Mouse (Mus musculus) stomach, postnatal 0 days (tissue): ENCODE measurements around the gene Pla2g4a. TPM values are rescaled to one million over a fixed set of nuclear protein-coding genes. Genes with fewer than 3 reads are reported as not detected.

Experiments used
- ATAC-seq: fragments of 200-750 bp; cut with Nextera tagmentation; 2 replicates; pipeline ENCODE4 v1.8.0; 2017; ENCODE audit not compliant: low FRiP score, low TSS enrichment
- DNase-seq: peaks from one replicate; pipeline ENCODE4 v3.0.0-alpha.2; 2016; ENCODE audit warnings: low spot score
- H3K27ac ChIP-seq: fragments of 300-500 bp; sonication (generic); replicated peaks from 2 replicates; pipeline ENCODE4 v1.5.1; 2014; ENCODE audit warnings: mild to moderate bottlenecking, control low read depth
- H3K27me3 ChIP-seq: fragments of 300-500 bp; sonication (generic); 2 replicates; pipeline ENCODE4 v1.6.1; 2014; ENCODE audit warnings: low read length; ENCODE audit not compliant: control insufficient read depth, insufficient read depth
- H3K36me3 ChIP-seq: fragments of 300-500 bp; sonication (generic); 2 replicates; pipeline ENCODE4 v1.6.1; 2014; ENCODE audit warnings: low read length, mixed read lengths; ENCODE audit not compliant: control insufficient read depth, insufficient read depth
- H3K4me1 ChIP-seq: fragments of 300-500 bp; sonication (generic); replicated peaks from 2 replicates; pipeline ENCODE4 v1.6.1; 2014; ENCODE audit warnings: antibody characterized with exemption; ENCODE audit not compliant: control insufficient read depth, insufficient read depth
- H3K4me2 ChIP-seq: fragments of 300-500 bp; sonication (generic); replicated peaks from 2 replicates; pipeline ENCODE4 v1.6.1; 2014; ENCODE audit warnings: low read depth, mild to moderate bottlenecking, control low read depth, moderate library complexity
- H3K4me3 ChIP-seq: fragments of 300-500 bp; sonication (generic); 2 replicates; pipeline ENCODE4 v1.5.1; 2014; ENCODE audit warnings: low read depth, low read length, control low read depth
- H3K9ac ChIP-seq: fragments of 300-500 bp; sonication (generic); 2 replicates; pipeline ENCODE4 v1.6.1; 2014; ENCODE audit warnings: mild to moderate bottlenecking, low read length, control low read depth, mixed read lengths
- H3K9me3 ChIP-seq: fragments of 300-500 bp; sonication (generic); 2 replicates; pipeline ENCODE4 v1.6.1; 2016; ENCODE audit warnings: low read length; ENCODE audit not compliant: control insufficient read depth
- CTCF ChIP-seq: IDR thresholded peaks from 2 replicates; pipeline ENCODE4 v1.5.1; 2016; ENCODE audit warnings: antibody characterized with exemption, low read depth, mild to moderate bottlenecking, moderate library complexity
- EP300 ChIP-seq: optimal IDR thresholded peaks from 2 replicates; pipeline ENCODE3; 2016; ENCODE audit warnings: antibody characterized with exemption
- WGBS: fragments of 180-500 bp; shearing (Covaris S2); extraction: QIAGEN DNeasy Blood & Tissue Kit; methylation state at CpG from one replicate; pipeline ENCODE4 v1.1.7; 2014; 5-methylcytosine and 5-hydroxymethylcytosine counted together
- polyA plus RNA-seq: library from polyadenylated mRNA; unstranded; fragments of >200 nt; fragmentation: Nextera tagmentation; extraction: Ambion mirVana; gene quantifications from 2 replicates; pipeline ENCODE4 v1.2.1, GENCODE M21; 2015

Gene Pla2g4a
- polyA plus RNA-seq, 1 experiment from 2014 or later: 31.4 TPM

DNA sequence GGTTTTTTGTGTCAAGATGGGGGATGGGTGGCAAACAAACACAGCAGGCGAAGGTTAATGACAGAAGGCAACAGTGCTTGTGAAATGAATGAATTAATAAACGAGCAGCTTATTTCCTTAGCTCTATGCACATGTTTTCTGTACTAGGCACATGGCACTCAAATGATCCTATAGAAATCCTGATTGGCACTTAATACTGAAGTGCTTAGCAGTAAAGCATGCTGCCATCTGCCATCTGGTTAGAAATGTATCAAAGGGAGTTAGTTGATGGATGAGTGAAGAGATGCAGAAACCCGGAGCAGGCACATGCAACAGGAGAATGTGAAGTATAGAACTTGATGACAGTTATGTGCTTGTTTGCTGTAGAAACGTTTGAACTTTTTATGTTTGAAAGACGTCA lies 64.5 kb downstream of the Pla2g4a start:
- Histone ChIP-seq H3K4me1 (no peaks in the 10 kb centered on the region), H3K4me3 (no peak overlapping the region), H3K9ac (no peak overlapping the region), H3K36me3 (no peaks in the 10 kb centered on the region; the same call in 1 of the 2 replicates), H3K4me2 (no peak overlapping the region), H3K27ac (no peak overlapping the region), H3K27me3 (no peaks in the 10 kb centered on the region), H3K9me3 (no peaks in the 10 kb centered on the region)
- TF ChIP-seq EP300 (no peak), CTCF (no peak)
- no peak for DNase-seq
- no peak for ATAC-seq
- 43% methylated on average over 5 of the region's 5 CpGs for WGBS

DNA sequence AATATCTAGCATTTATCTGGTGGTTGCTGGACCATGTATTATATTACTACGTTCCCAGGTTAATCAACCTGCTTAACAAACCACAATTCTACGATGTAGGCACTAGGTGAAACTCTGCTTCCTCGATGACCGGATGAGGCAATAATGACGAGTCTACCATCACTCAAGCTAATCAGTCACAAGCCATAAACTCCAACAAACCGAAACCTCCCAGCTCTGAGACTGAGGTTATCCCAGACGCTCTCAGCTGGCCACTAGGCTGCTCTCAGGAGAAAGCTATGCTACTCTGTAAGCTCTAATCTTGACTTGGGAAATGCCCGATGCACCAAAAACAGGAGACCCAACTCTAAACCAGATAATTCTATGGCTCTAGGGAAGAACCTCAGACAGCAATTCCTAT lies 66.2 kb downstream of the Pla2g4a start:
- 87% methylated on average over 8 of the region's 8 CpGs for WGBS
- Histone ChIP-seq H3K4me3 (no peak overlapping the region), H3K27me3 (no peaks in the 10 kb centered on the region), H3K4me1 (no peaks in the 10 kb centered on the region), H3K36me3 (no peaks in the 10 kb centered on the region), H3K4me2 (no peak overlapping the region), H3K27ac (no peak overlapping the region), H3K9me3 (no peaks in the 10 kb centered on the region), H3K9ac (no peak overlapping the region)
- no peak for TF ChIP-seq CTCF
- TF ChIP-seq EP300: no peak
- DNase-seq (no peak), ATAC-seq (peak; percentile 59)

DNA sequence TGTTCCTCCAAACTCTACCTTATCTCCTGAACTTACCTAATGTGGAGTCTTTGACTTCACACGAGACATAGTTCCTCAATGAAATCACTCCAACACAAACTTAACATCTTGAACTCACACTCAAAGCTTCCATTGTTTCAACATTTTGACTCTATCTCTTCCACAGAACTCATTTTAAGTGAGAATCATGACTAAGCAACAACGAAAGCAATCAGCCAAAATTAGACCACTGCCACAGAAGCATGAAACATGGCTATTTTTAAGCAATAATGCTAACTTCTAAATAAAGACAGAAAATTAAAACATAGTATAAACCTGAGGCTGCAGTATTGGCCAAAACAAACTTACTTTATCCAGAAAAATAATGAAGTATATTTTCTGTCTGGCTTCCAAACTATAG lies 67.2 kb downstream of the Pla2g4a start:
- Histone ChIP-seq H3K9ac (no peak overlapping the region), H3K4me3 (no peak overlapping the region), H3K4me1 (no peaks in the 10 kb centered on the region), H3K36me3 (no peaks in the 10 kb centered on the region), H3K27me3 (no peaks in the 10 kb centered on the region), H3K4me2 (no peak overlapping the region), H3K9me3 (no peaks in the 10 kb centered on the region), H3K27ac (no peak overlapping the region)
- no peak for TF ChIP-seq EP300
- TF ChIP-seq CTCF: no peak
- DNase-seq (no peak), ATAC-seq (no peak)
- WGBS: 76% methylated on average over 2 of the region's 2 CpGs

DNA sequence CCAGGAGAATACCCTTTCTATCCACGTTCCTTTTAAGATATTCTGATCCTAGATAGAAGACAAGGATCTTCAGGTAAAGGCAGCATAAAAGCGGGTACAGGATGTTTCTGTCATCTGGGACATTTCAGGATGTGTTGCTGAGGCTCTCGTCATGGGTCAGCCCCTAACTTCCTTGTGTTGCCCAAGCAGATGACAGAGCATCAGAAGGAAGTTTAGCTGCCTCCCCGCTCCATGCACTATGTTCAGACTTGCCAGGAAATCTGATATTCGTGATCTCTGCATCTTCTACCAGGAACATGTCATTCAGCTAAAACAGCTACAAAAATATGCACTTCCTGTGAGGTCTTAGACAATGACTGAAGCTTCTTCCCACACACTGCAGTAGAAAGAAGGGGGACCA lies 70.0 kb downstream of the Pla2g4a start:
- DNase-seq (no peak), ATAC-seq (no peak)
- Histone ChIP-seq H3K4me1 (no peaks in the 10 kb centered on the region), H3K27me3 (no peaks in the 10 kb centered on the region), H3K4me3 (no peak overlapping the region), H3K27ac (no peak overlapping the region), H3K9me3 (no peaks in the 10 kb centered on the region), H3K36me3 (no peaks in the 10 kb centered on the region), H3K4me2 (no peak overlapping the region), H3K9ac (no peak overlapping the region)
- 67% methylated on average over 5 of the region's 5 CpGs for WGBS
- TF ChIP-seq EP300 (no peak), CTCF (no peak)

DNA sequence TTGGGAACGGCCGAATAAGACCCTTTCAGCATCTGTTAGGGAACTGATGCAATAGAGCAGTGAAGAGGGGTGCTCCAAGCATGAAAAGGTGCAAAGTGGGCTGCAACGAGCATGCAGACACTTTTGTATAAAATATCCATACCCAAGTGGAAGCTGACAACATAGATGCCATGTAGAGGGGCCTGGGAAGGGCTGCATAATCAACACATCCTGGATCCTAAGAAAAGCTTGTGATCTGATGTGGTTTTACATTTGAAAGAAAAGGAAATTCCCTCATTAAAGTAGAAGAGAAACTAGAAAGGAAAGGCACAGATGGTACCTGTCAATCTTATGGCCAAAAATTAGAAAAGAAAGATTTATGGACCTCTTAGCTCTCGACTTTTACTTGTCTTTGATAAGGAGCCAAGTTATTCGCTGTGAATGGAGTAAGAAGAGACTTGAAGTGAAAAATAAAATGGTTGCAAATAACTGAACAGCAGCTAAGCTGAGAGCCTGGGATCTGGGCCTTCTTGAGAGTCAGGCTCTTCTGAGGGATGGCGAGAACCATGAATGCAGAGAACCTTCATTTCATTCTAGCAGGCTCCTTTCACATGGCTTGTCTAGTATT lies 78.6 kb downstream of the Pla2g4a start:
- Histone ChIP-seq H3K36me3 (no peaks in the 10 kb centered on the region), H3K4me3 (no peak overlapping the region), H3K4me2 (no peak overlapping the region), H3K4me1 (no peaks in the 10 kb centered on the region), H3K9me3 (no peaks in the 10 kb centered on the region), H3K27me3 (no peaks in the 10 kb centered on the region), H3K27ac (no peak overlapping the region), H3K9ac (no peak overlapping the region)
- TF ChIP-seq EP300: no peak
- TF ChIP-seq CTCF: no peak
- no peak for DNase-seq
- ATAC-seq: no peak
- 64% methylated on average over 6 of the region's 6 CpGs for WGBS

DNA sequence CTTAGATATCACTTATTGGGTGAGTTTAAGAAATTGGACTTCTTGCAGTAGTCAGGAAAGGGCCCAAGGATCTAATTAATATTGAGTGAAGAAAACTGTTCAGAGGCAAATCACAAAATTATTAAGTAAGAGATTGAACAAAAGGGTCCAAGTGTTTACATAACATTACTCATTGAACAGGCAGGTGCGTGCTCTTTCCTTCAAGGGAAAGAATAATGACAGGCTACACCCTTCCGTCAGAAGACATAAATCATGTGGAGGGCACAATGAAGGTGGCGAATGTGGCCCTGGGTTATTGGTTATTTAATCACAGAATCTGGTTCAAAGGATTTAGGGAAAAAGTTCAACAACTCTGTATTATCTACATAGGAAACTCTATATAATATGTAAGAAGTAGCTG lies 82.9 kb downstream of the Pla2g4a start:
- Histone ChIP-seq H3K9ac (no peak overlapping the region), H3K4me1 (no peaks in the 10 kb centered on the region), H3K27me3 (no peaks in the 10 kb centered on the region), H3K36me3 (no peaks in the 10 kb centered on the region), H3K9me3 (no peaks in the 10 kb centered on the region), H3K27ac (no peak overlapping the region), H3K4me3 (no peak overlapping the region), H3K4me2 (no peak overlapping the region)
- TF ChIP-seq EP300: no peak
- no peak for TF ChIP-seq CTCF
- ATAC-seq (peak; percentile 71), DNase-seq (no peak)
- WGBS: 67% methylated on average over 3 of the region's 3 CpGs
